Mouse (Mus musculus): ENCODE data around the gene Gpc2.
A peak's percentile ranks its signal among the peaks of the same experiment; 100 is the strongest.

Gene Gpc2

DNA sequence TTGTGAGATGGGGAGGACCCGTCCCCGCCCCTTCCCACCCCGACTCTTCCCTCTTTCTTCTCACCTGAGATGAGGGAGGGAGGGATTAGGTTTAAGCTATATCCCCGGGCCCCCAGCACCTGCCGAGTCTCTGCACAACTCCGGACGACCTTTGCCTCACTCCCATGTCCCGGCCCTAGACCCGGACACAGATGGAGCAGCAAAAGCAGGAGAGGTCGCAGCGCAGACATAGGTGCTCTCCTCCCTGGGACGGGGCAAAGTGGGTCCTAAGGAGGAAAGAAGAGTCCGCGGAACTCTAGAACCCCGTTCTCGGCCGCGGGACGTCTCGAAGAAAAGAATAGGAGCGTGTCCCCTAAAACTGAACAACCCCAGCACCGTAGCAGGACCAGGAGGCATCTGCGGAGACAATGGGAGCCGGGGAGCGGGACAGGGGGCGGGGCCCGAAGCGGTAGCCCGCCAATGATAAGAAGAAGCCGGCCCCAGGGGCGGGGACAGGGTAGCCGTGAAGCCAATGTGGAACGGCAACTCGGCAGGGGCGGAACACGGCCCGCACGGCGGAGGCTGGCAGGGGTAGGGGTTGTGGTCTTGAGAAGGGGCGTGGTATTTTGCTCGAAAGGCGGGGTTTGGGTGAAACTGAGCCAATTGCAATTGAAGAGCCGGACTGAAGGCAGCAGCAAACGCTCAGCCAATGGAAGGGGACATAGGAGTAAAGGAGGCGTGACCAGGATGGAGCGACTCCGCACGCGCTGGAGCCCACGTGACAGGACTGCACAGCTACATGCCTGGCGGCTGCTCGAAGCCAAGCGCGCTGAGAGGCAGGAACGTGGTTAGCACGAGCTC is at the start of gene Gpc2, which contains the start of the genes Gm43720 and Stag3:
Gene Gpc2 (minus strand): TSS at position 421 of the 840 bp plus-strand sequence.
Gene Gm43720 (minus strand): TSS at position 374 of the 840 bp plus-strand sequence.
Gene Stag3 (plus strand): TSS at position 656 of the 840 bp plus-strand sequence.
- no peak for DNase-seq (ENCODE audit: low spot score)

- no peak for DNase-seq (ENCODE audit: low spot score)
Observed at GRCm38 (mm10) chr5:138312795-138313194, 33.0 kb upstream of the Gpc2 start.

DNA sequence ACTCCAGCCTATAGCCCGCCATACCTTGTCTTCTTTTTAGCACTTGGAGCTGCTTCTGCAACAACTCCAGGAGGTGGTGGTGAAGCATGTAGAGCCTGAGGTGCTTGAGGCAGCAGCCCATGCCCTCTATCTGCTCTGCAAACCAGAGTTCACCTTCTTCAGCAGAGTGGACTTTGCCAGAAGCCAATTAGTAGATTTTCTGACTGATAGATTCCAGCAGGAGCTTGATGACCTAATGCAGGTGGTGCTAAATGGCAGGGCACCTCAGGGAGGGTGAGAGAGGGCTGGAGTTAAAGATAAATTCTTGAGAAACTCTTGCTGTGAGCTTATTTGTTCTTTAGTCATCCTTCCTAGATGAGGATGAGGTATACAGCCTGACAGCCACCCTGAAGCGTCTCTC is 19.8 kb upstream of the Gpc2 start:
- no peak for DNase-seq (ENCODE audit: low spot score)

DNA sequence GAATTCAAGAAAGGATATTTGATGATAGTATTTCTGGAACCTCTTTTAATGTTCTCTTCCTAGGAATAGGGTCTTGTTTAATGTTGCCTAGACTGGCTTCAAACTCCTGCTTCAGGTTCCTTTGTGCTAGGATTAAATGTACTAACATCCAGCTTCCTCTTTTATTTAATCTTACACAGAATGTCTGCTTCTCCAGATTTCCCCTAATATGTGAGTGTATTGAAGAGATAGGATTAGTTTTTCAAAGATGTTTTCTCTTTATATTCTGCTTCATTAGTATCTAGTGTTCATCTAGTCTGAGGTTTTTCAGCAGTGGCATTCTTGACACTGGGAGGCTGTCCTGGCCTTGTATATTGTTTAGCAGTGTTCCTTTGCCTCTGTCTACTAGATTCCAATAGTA is 14.4 kb upstream of the Gpc2 start:
- DNase-seq (ENCODE audit: low spot score), result no peak

- DNase-seq (ENCODE audit: low spot score), result no peak
Observed at GRCm38 (mm10) chr5:138291638-138292037, 11.8 kb upstream of the Gpc2 start.

- DNase-seq (ENCODE audit: low spot score), result no peak
Observed at GRCm38 (mm10) chr5:138287861-138288260, 8.1 kb upstream of the Gpc2 start.

DNA sequence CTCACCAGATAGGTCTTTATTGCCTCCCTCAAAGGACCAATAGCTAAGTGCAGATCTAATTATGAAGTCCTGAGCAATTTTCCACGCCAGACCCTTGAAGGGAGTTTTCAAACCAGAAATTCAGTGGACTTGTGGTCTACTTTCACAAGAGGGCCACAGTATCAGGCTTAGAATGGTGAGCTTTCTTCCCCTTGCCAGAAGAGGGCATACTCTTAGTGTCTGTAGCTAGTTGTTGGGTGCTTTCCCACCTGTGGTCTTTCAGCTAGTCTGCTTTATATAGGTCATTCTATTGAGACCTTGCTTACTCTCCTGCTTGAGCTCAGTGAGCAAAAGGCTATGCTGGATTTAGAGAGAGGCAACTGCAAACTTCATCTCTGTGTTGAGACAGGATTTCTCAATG is 3.7 kb upstream of the Gpc2 start:
- no peak for DNase-seq (ENCODE audit: low spot score)

- no peak for DNase-seq (ENCODE audit: low spot score)
Observed at GRCm38 (mm10) chr5:138281798-138282197, 2.0 kb upstream of the Gpc2 start.

GRCm38 (mm10) chr5:138280829-138281228 is 1.0 kb upstream of the Gpc2 start:
- DNase-seq (ENCODE audit: low spot score), result no peak

DNA sequence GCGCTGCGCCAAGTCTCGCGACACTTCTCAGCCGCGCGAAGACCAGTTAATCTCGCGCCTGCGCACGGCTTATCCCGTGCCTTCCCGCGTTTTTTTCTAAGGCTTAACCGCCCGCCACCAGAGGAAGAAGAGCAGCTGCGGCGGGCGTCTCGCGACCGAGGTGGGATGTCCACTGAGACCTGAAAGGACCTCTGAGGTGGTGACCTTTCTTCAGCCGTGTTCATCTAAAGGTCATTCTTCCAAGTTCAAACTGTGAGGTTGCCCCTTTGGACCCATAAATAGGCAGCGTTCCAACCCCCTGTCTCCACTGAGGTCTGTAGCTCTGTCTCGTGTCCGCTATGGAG is 592 bp upstream of the Gpc2 start:
- DNase-seq (ENCODE audit: low spot score), result no peak

DNA sequence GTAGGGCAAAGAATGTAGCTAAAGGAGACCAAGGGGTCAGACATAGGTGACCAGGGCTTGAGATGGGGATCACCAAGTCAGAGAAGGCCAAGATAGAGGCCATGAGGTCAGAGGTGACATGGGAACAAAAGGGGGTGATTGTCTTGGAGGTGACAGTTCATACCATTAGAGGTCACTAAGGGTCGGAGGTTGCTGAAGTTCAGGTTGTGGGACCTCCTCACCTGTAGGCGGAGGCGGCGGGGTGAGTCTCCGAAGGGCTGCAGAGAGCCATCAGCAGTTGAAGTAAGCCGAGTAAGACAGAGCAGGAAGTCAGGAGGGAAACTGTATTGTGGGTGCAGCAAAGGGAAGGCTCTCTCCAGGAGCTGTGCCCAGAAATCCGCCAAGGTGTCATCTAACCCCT is 1.8 kb downstream of the Gpc2 start:
- no peak for DNase-seq (ENCODE audit: low spot score)

DNA sequence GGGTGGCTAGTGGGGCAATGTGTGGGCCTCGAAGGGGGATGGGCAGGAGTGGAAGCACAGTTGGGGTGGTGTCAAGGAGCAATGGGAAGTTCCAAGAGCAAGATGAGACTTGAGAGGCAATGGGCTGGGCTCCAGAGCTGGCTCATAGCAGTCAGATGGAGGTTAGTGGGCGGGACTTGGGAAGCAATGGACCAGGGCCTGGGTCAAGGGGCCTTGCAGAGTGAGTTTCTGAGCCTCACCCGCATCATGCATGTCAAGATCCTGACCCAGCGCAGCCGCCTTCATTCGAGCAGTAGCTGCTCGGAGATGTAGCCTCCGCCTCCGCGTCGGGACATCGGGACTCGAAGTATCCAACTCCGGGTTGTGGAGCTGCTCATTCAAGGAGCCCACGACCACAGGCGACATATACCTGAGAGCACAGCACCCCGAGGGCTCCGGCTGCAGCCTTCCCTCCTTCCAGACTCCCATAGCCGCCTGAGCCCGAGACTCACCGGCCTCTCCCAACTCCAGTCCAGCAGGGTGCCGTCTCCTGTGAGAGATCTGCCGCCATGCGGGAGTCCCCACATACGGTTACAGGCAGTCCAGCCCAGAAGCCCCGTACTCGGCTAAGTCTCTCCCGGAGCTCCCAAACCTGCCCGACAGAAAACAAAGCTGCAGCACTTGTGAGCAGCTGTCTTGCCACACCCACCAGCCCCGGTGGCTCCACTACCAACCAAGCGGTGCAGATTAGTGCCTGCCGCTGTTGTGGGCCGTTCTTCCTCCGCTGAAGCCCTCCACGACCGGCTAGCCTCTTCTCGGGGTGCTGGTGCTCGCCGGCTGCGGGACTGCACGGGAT is 4.4 kb downstream of the Gpc2 start:
- DNase-seq (ENCODE audit: low spot score), result no peak

DNA sequence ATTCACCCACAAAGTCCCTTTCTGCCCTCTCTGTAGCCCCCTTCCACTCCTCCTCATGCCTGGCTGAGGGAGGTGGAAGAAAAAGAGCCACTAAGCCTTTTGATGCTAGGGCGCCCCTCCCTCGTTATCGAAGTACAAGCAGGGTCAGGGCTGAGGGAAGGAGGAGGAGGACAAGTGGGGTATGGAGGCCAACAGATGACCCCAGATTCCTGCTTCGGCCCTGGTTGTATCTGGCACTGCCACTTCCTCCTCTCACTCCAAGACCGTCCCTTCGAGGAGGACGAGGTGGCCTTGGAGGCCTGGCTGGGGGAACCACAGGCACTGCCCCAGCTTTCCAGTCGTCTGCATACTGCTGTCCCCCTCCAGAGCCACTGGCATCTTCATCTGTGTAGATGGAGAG is 5.6 kb downstream of the Gpc2 start:
- DNase-seq (ENCODE audit: low spot score), result no peak

- DNase-seq (ENCODE audit: low spot score), result no peak
Observed at GRCm38 (mm10) chr5:138272409-138272923, 7.3 kb downstream of the Gpc2 start, which contains the start of gene Gal3st4. Gene Gal3st4, minus strand, starts transcription at chr5:138272840.

- DNase-seq (ENCODE audit: low spot score), result no peak
Observed at GRCm38 (mm10) chr5:138271232-138271631, 8.6 kb downstream of the Gpc2 start.

- DNase-seq (ENCODE audit: low spot score), result no peak
Observed at GRCm38 (mm10) chr5:138268980-138269379, 10.8 kb downstream of the Gpc2 start.

DNA sequence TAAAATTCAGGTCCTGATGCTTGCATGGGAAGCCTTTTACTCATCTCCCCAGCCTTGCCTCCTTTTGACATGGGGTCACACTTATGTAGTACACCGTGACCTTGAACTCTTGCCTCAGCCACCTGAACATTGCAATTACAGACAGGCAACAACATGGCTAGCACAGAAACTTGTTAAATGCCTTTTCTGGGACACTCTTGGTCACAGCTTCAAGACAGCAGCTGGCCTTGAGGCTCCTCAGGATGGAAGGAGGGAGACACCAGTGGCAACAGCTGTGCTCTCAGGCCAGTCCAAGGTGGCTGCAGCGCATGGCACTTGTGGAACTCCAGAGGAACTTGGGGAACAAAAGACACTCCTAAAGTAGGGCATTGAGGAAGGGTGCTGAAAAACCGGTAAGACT is 12.7 kb downstream of the Gpc2 start:
- no peak for DNase-seq (ENCODE audit: low spot score)

DNA sequence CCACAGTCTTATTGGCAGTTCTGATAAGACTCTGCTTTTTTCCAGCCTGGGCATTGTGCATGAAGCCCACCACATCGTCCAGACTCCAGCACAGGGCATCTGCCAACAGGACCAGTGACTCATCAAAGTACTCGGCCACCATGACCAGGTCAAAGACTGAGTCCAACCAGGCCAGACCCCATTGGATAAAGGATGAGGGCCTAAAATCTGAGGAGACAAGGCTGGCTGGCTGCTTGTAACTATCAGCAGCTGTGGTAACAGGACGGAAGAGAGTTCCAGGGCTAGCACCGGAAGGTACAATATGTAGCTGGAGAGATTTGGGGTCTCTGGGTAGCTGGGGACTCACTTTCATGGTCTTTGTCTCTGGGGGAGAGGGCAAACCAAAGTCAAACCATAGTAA is 14.1 kb downstream of the Gpc2 start:
- no peak for DNase-seq (ENCODE audit: low spot score)

DNA sequence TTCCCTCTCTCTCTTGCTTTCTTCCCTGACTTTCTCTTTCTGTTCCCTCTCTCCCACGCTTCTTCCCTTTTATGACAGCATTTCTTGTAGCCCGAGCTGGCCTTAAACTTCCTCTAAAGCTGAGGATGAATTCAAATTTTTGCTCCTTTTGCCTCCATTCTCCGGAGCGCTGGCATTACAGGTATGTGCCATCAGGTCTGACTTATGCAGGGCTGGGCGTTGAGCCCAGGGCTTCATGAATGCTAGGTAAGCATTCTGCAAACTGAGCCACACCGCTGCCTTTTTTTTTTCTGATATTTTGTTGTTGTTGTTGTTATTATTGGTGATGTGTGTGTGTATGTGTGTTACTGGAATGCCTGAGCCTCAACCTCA is 15.6 kb downstream of the Gpc2 start:
- no peak for DNase-seq (ENCODE audit: low spot score)

DNA sequence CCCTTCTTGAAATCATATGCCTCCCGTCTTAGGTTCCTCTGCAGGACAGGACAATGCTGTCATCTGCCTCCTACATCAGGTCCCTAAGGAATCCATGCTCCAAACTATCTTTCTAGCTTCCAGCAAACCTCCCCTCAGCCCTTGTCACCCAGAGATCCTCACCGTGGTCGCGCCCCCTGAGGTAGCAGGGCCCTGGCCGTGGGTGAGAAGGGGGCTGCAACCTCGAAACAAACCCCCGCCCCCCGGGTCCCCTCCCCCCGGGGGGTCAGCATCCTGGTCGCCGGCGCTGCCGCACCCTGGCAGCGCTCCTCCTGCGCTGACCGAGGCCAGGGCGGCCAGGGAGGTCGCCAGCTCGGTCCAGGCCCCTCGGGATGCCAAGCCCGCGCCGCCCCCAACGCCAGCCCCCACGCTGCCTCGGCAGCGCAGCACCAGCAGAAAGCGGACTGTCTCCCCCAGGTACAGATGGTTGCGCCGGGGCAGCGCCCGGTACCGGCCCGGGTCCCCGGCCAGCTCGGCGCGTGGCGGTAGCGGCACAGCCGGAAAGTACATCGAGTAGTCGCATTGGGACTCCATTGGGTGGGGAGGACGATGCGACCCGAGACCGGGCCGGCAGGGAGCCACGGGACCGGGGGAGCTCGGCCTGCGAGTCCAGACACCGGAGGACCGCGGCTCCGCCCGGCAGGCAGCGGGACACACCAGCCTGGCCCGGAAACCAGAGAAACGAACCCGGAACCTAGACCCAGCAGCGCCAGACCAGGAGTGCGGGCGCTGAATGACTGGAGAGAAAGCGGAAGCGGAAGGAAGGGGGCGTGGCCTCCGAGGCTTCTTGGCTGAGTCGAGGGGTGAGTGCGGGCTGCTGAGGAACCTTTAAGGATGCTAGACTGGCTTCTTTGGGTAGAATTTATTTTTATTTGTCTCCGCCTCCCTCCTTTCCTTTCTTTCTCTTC is 16.3 kb downstream of the Gpc2 start, which contains the start of gene BC037034:
Gene BC037034 (minus strand): TSS at position 774 of the 947 bp plus-strand sequence.
- DNase-seq (ENCODE audit: low spot score), result peak; percentile 58

GRCm38 (mm10) chr5:138262582-138263240 is 17.1 kb downstream of the Gpc2 start:
- DNase-seq (ENCODE audit: low spot score), result no peak
